ENCODE assay signal across 8 mouse cellular contexts in genomic region chr14:24245177-24246081, GRCm38 (mm10). TPM values are rescaled to one million over a fixed set of nuclear protein-coding genes. Genes with fewer than 3 reads are reported as not detected.
DNase-seq lines count a peak whose midpoint lies in the region; ATAC-seq and TF ChIP-seq lines count a peak whose summit lies in the region.

TSS of gene Dlg5 (minus strand) at chr14:24245920.

- H3K4me1 ChIP-seq in embryonic facial prominence, embryonic 15.5 days, result peaks cover 26% of the 10 kb centered on the region
- H3K4me1 ChIP-seq in heart, embryonic 10.5 days, result peaks cover 26% of the 10 kb centered on the region; the same call in 1 of the 2 replicates
- H3K4me1 ChIP-seq in limb, embryonic 14.5 days (ENCODE audit: control insufficient read depth, insufficient read depth, low read length), result peaks cover 30% of the 10 kb centered on the region
- peaks cover 12% of the 10 kb centered on the region for H3K4me1 ChIP-seq in midbrain, postnatal 0 days (ENCODE audit: insufficient read depth, low read length)

- H3K36me3 ChIP-seq in embryonic facial prominence, embryonic 15.5 days, result peaks cover 8% of the 10 kb centered on the region; the same call in 1 of the 2 replicates
- H3K36me3 ChIP-seq in heart, embryonic 10.5 days, result peaks cover 16% of the 10 kb centered on the region
- H3K36me3 ChIP-seq in limb, embryonic 14.5 days (ENCODE audit: control insufficient read depth, insufficient read depth, low read length), result peaks cover 18% of the 10 kb centered on the region
- H3K36me3 ChIP-seq in midbrain, postnatal 0 days (ENCODE audit: insufficient read depth, low read length), result peaks cover 4% of the 10 kb centered on the region; the same call in 1 of the 2 replicates

- H3K4me2 ChIP-seq in embryonic facial prominence, embryonic 15.5 days (replicated peaks), result peak within 1 kb of the TSS; percentile 89
- peak within 1 kb of the TSS; percentile 86 for H3K4me2 ChIP-seq in limb, embryonic 14.5 days (replicated peaks; ENCODE audit: low read depth, low read length, severe bottlenecking)
- H3K4me2 ChIP-seq in midbrain, postnatal 0 days (ENCODE audit: low read depth, low read length, poor library complexity, severe bottlenecking), result peak within 1 kb of the TSS; percentile 90

- ATAC-seq in embryonic facial prominence, embryonic 15.5 days (ENCODE audit: insufficient number of reproducible peaks, low FRiP score, low TSS enrichment, low read depth), result peak; percentile 88
- ATAC-seq in limb, embryonic 14.5 days (ENCODE audit: low FRiP score, low read depth), result peak; percentile 90
- ATAC-seq in midbrain, postnatal 0 days (ENCODE audit: low FRiP score), result peak; percentile 83

- H3K27ac ChIP-seq in embryonic facial prominence, embryonic 15.5 days (replicated peaks), result peak within 1 kb of the TSS; percentile 92
- H3K27ac ChIP-seq in heart, embryonic 10.5 days, result peak within 1 kb of the TSS; percentile 99
- peak within 1 kb of the TSS; percentile 97 for H3K27ac ChIP-seq in limb, embryonic 14.5 days (replicated peaks; ENCODE audit: low read depth, low read length)
- H3K27ac ChIP-seq in midbrain, postnatal 0 days (ENCODE audit: low read depth, low read length), result peak within 1 kb of the TSS; percentile 97

- H3K27me3 ChIP-seq in embryonic facial prominence, embryonic 15.5 days, result no peaks in the 10 kb centered on the region
- no peaks in the 10 kb centered on the region; the same call in 1 of the 2 replicates for H3K27me3 ChIP-seq in heart, embryonic 10.5 days (ENCODE audit: insufficient read depth, poor library complexity, severe bottlenecking)
- H3K27me3 ChIP-seq in limb, embryonic 14.5 days (ENCODE audit: control insufficient read depth, insufficient read depth, low read length), result no peaks in the 10 kb centered on the region
- no peaks in the 10 kb centered on the region for H3K27me3 ChIP-seq in midbrain, postnatal 0 days (ENCODE audit: insufficient read depth, low read length)

- H3K9ac ChIP-seq in embryonic facial prominence, embryonic 15.5 days, result peak within 1 kb of the TSS; percentile 85
- H3K9ac ChIP-seq in limb, embryonic 14.5 days (ENCODE audit: low read depth, low read length, severe bottlenecking), result peak within 1 kb of the TSS; percentile 94
- peak within 1 kb of the TSS; percentile 97 for H3K9ac ChIP-seq in midbrain, postnatal 0 days (replicated peaks; ENCODE audit: low read length, poor library complexity, severe bottlenecking)

- peak; percentile 25; the same call in 1 of the 2 replicates for TF ChIP-seq POLR2A in limb, embryonic 14.5 days (IDR thresholded peaks at IDR 0.05; ENCODE audit: borderline replicate concordance, extremely low read depth, insufficient read depth, insufficient read length)

- TF ChIP-seq CTCF in midbrain, postnatal 0 days (IDR thresholded peaks at IDR 0.05), result no peak

- under 1% methylated on average over 74 of the region's 98 CpGs for WGBS in embryonic facial prominence, embryonic 15.5 days
- under 1% methylated on average over 92 of the region's 98 CpGs for WGBS in heart, embryonic 10.5 days
- WGBS in limb, embryonic 14.5 days, result under 1% methylated on average over 46 of the region's 98 CpGs
- 1% methylated on average over 57 of the region's 98 CpGs for WGBS in midbrain, postnatal 0 days

- peak within 1 kb of the TSS; percentile 84 for H3K4me3 ChIP-seq in embryonic facial prominence, embryonic 15.5 days (replicated peaks)
- H3K4me3 ChIP-seq in heart, embryonic 10.5 days, result peak within 1 kb of the TSS; percentile 81
- peak within 1 kb of the TSS; percentile 80 for H3K4me3 ChIP-seq in limb, embryonic 14.5 days (replicated peaks; ENCODE audit: low read length)
- peak within 1 kb of the TSS; percentile 82 for H3K4me3 ChIP-seq in midbrain, postnatal 0 days (ENCODE audit: low read depth, low read length)

- peak; percentile 62 for DNase-seq in 3134 (ENCODE audit: extremely low read depth, insufficient read length, low spot score)
- DNase-seq in adrenal gland, postnatal 36 days, result peak; percentile 76 to 82
- DNase-seq in heart, embryonic 10.5 days (ENCODE audit: low spot score), result peak; percentile 84
- peak; percentile 67 for DNase-seq in kidney, adult 9 months
- DNase-seq in limb, embryonic 14.5 days (ENCODE audit: low spot score), result peak; percentile 52
- peak; percentile 58 for DNase-seq in midbrain, postnatal 0 days (ENCODE audit: low spot score)
- peak; percentile 49 for DNase-seq in testis, postnatal 14 days (ENCODE audit: low spot score)

- no peaks in the 10 kb centered on the region for H3K9me3 ChIP-seq in embryonic facial prominence, embryonic 15.5 days (replicated peaks)
- H3K9me3 ChIP-seq in heart, embryonic 10.5 days, result no peaks in the 10 kb centered on the region
- H3K9me3 ChIP-seq in limb, embryonic 14.5 days (ENCODE audit: control insufficient read depth, low read length), result no peaks in the 10 kb centered on the region
- no peaks in the 10 kb centered on the region for H3K9me3 ChIP-seq in midbrain, postnatal 0 days (ENCODE audit: low read length)

RNA-seq across cellular contexts. Expression of gene Dlg5, which starts in this region (rescaled TPM):
- 10 to 100 TPM; 41.3 to 51.0 TPM for total RNA-seq in adrenal gland, postnatal 36 days (2021)
- polyA plus RNA-seq in embryonic facial prominence, embryonic 15.5 days (2015; fragmentation: Nextera tagmentation; extraction: Ambion mirVana), result 20.3 and 22.1 TPM in 2 replicates
- 11.3 and 15.1 TPM in 2 replicates for polyA plus RNA-seq in heart, embryonic 10.5 days (2016; fragmentation: Nextera tagmentation; extraction: Ambion mirVana)
- 83.5 and 107 TPM in 2 replicates for polyA plus RNA-seq in limb, embryonic 14.5 days (2012; rRNA removed)
- polyA plus RNA-seq in limb, embryonic 14.5 days (2014; fragmentation: Nextera tagmentation; extraction: Ambion mirVana), result 42.6 and 45.4 TPM in 2 replicates
- total RNA-seq in midbrain, postnatal 0 days (2014; rRNA removed), result 84.3 and 87.4 TPM in 2 replicates
- polyA plus RNA-seq in midbrain, postnatal 0 days (2015; fragmentation: Nextera tagmentation; extraction: Ambion mirVana), result 15.3 and 17.9 TPM in 2 replicates

Comparison
In these comparisons a context has a peak if more than half of its experiments do, and no peak if none do; other contexts are left out.
1. Peak in every context shown above with its lines: DNase-seq, ATAC-seq, H3K4me3 ChIP-seq and H3K27ac ChIP-seq.